Mouse (Mus musculus) liver, postnatal 0 days (tissue): Measurements from ENCODE around the gene Jade1. TPM values are rescaled to one million over a fixed set of nuclear protein-coding genes. Genes with fewer than 3 reads are reported as not detected.

ENCODE experiments used
- ATAC-seq: fragments of 200-750 bp; cut with Nextera tagmentation; 2 replicates; pipeline ENCODE4 v1.8.0; 2017; ENCODE audit warnings: mild to moderate bottlenecking, moderate library complexity
- DNase-seq: peaks from one replicate; pipeline ENCODE4 v3.0.0-alpha.2; 2016
- H3K27ac ChIP-seq: fragments of 300-500 bp; sonication (generic); 2 replicates; pipeline ENCODE4 v1.5.1; 2014; ENCODE audit warnings: antibody characterized with exemption, moderate library complexity, mild to moderate bottlenecking, low read depth
- H3K27me3 ChIP-seq: fragments of 300-500 bp; sonication (generic); 2 replicates; pipeline ENCODE4 v1.6.1; 2014; ENCODE audit warnings: low read length, control low read depth, mixed read lengths; ENCODE audit not compliant: insufficient read depth
- H3K36me3 ChIP-seq: fragments of 300-500 bp; sonication (generic); replicated peaks from 2 replicates; pipeline ENCODE4 v1.6.1; 2014; ENCODE audit warnings: mild to moderate bottlenecking, control low read depth, low read length, moderate library complexity, mixed read lengths; ENCODE audit not compliant: insufficient read depth
- H3K4me1 ChIP-seq: fragments of 300-500 bp; sonication (generic); 2 replicates; pipeline ENCODE4 v1.6.1; 2014; ENCODE audit warnings: antibody characterized with exemption, mild to moderate bottlenecking, control low read depth; ENCODE audit not compliant: insufficient read depth
- H3K4me2 ChIP-seq: fragments of 300-500 bp; sonication (generic); 2 replicates; pipeline ENCODE4 v1.6.1; 2014; ENCODE audit warnings: low read depth, mild to moderate bottlenecking, low read length, moderate library complexity, mixed read lengths
- H3K4me3 ChIP-seq: fragments of 300-500 bp; sonication (generic); 2 replicates; pipeline ENCODE4 v1.5.1; 2014; ENCODE audit warnings: low read depth, low read length
- H3K9ac ChIP-seq: fragments of 300-500 bp; sonication (generic); replicated peaks from 2 replicates; pipeline ENCODE4 v1.6.1; 2014; ENCODE audit warnings: mild to moderate bottlenecking, moderate library complexity
- H3K9me3 ChIP-seq: fragments of 300-500 bp; sonication (generic); 2 replicates; pipeline ENCODE4 v1.6.1; 2016; ENCODE audit warnings: mild to moderate bottlenecking, control low read depth, low read length, mixed read lengths
- CTCF ChIP-seq: sonication (generic); IDR thresholded peaks from 2 replicates; pipeline ENCODE4 v1.5.1; 2016; ENCODE audit warnings: antibody characterized with exemption, low read depth
- EP300 ChIP-seq: IDR thresholded peaks from 2 replicates; pipeline ENCODE4 v1.6.1; 2016; ENCODE audit warnings: antibody characterized with exemption, low read depth, mild to moderate bottlenecking
- WGBS: fragments of 180-500 bp; shearing (Covaris S2); extraction: QIAGEN DNeasy Blood & Tissue Kit; methylation state at CpG from one replicate; pipeline ENCODE4 v1.1.7; 2014; ENCODE audit not compliant: insufficient replicate concordance; 5-methylcytosine and 5-hydroxymethylcytosine counted together
- polyA plus RNA-seq: library from polyadenylated mRNA; unstranded; fragments of >200 nt; fragmentation: Nextera tagmentation; extraction: Ambion mirVana; gene quantifications from 2 replicates; pipeline ENCODE4 v1.2.1, GENCODE M21; 2015

Jade1 gene
- polyA plus RNA-seq, 1 experiment from 2014 or later, result 7.2 TPM

GRCm38 (mm10) chr3:41528291-41528969 is 27.1 kb upstream of the Jade1 start:
- DNase-seq (no peak), ATAC-seq (no peak)
- H3K27me3 ChIP-seq, result no peaks in the 10 kb centered on the region
- no peak overlapping the region for H3K27ac ChIP-seq
- 91% methylated on average over 2 of the region's 2 CpGs for WGBS
- TF ChIP-seq CTCF, result no peak
- no peak for TF ChIP-seq EP300
- no peaks in the 10 kb centered on the region for H3K36me3 ChIP-seq
- H3K4me1 ChIP-seq, result peaks cover 1% of the 10 kb centered on the region; the same call in 1 of the 2 replicates
- no peaks in the 10 kb centered on the region for H3K9me3 ChIP-seq
- no peak overlapping the region for H3K4me2 ChIP-seq
- H3K4me3 ChIP-seq, result no peak overlapping the region
- H3K9ac ChIP-seq, result no peak overlapping the region

GRCm38 (mm10) chr3:41530156-41530555 is 25.4 kb upstream of the Jade1 start:
- Histone ChIP-seq H3K36me3 (no peaks in the 10 kb centered on the region), H3K9ac (no peak overlapping the region), H3K27ac (no peak overlapping the region), H3K4me2 (no peak overlapping the region), H3K4me1 (no peaks in the 10 kb centered on the region), H3K9me3 (no peaks in the 10 kb centered on the region), H3K4me3 (no peak overlapping the region), H3K27me3 (no peaks in the 10 kb centered on the region)
- DNase-seq (no peak), ATAC-seq (no peak)
- TF ChIP-seq EP300 (no peak), CTCF (no peak)
- 57% methylated on average over 3 of the region's 3 CpGs for WGBS

GRCm38 (mm10) chr3:41531541-41531940 is 24.0 kb upstream of the Jade1 start:
- Histone ChIP-seq H3K27me3 (no peaks in the 10 kb centered on the region), H3K9ac (no peak overlapping the region), H3K9me3 (no peaks in the 10 kb centered on the region), H3K4me1 (no peaks in the 10 kb centered on the region), H3K4me2 (no peak overlapping the region), H3K36me3 (no peaks in the 10 kb centered on the region), H3K4me3 (no peak overlapping the region), H3K27ac (no peak overlapping the region)
- TF ChIP-seq CTCF (no peak), EP300 (no peak)
- DNase-seq, result no peak
- 44% methylated on average over 8 of the region's 8 CpGs for WGBS
- ATAC-seq, result no peak

- DNase-seq (no peak), ATAC-seq (no peak)
- H3K4me2 ChIP-seq, result no peak overlapping the region; the same call in 1 of the 2 replicates
- H3K27me3 ChIP-seq, result no peaks in the 10 kb centered on the region
- H3K9ac ChIP-seq, result no peak overlapping the region
- H3K9me3 ChIP-seq, result no peaks in the 10 kb centered on the region
- no peak overlapping the region for H3K27ac ChIP-seq
- H3K36me3 ChIP-seq, result no peaks in the 10 kb centered on the region
- WGBS, result 68% methylated on average over 12 of the region's 12 CpGs
- H3K4me1 ChIP-seq, result no peaks in the 10 kb centered on the region
- no peak overlapping the region for H3K4me3 ChIP-seq
- TF ChIP-seq EP300 (no peak), CTCF (no peak)
Measured at GRCm38 (mm10) chr3:41532109-41532508, 23.4 kb upstream of the Jade1 start.

GRCm38 (mm10) chr3:41533660-41534059 is 21.9 kb upstream of the Jade1 start:
- no peak overlapping the region for H3K4me2 ChIP-seq
- no peak overlapping the region for H3K27ac ChIP-seq
- TF ChIP-seq CTCF (no peak), EP300 (no peak)
- WGBS, result 50% methylated on average over 7 of the region's 7 CpGs
- no peak for ATAC-seq
- no peaks in the 10 kb centered on the region for H3K4me1 ChIP-seq
- H3K9me3 ChIP-seq, result no peaks in the 10 kb centered on the region
- no peak for DNase-seq
- no peaks in the 10 kb centered on the region for H3K36me3 ChIP-seq
- H3K9ac ChIP-seq, result no peak overlapping the region
- no peak overlapping the region for H3K4me3 ChIP-seq
- no peaks in the 10 kb centered on the region for H3K27me3 ChIP-seq

- H3K4me3 ChIP-seq, result no peak overlapping the region
- WGBS, result 75% methylated on average over 2 of the region's 2 CpGs
- no peak for TF ChIP-seq EP300
- no peaks in the 10 kb centered on the region for H3K36me3 ChIP-seq
- H3K4me1 ChIP-seq, result no peaks in the 10 kb centered on the region
- H3K27ac ChIP-seq, result no peak overlapping the region
- no peak overlapping the region for H3K9ac ChIP-seq
- no peak overlapping the region for H3K4me2 ChIP-seq
- H3K27me3 ChIP-seq, result no peaks in the 10 kb centered on the region
- ATAC-seq, result no peak
- no peaks in the 10 kb centered on the region for H3K9me3 ChIP-seq
- DNase-seq, result no peak
Measured at GRCm38 (mm10) chr3:41537957-41538356, 17.6 kb upstream of the Jade1 start.
